Mouse (Mus musculus) embryonic facial prominence, embryonic 11.5 days (tissue): ENCODE data around the gene Hamp. TPM values are rescaled to one million over a fixed set of nuclear protein-coding genes. Genes with fewer than 3 reads are reported as not detected.

Experiments
- ATAC-seq: fragments of 200-750 bp; cut with Nextera tagmentation; replicated peaks from 2 replicates; pipeline ENCODE4 v1.8.0; 2017; ENCODE audit warnings: low read depth; ENCODE audit not compliant: insufficient number of reproducible peaks, low FRiP score, low TSS enrichment
- DNase-seq: peaks from one replicate; pipeline ENCODE4 v3.0.0-alpha.2; 2015; ENCODE audit warnings: low spot score
- H3K27ac ChIP-seq: fragments of 300-500 bp; sonication (generic); replicated peaks from 2 replicates; pipeline ENCODE4 v1.5.1; 2014; ENCODE audit warnings: mild to moderate bottlenecking, low read depth, low read length, control low read depth
- H3K27me3 ChIP-seq: fragments of 300-500 bp; sonication (generic); 2 replicates; pipeline ENCODE4 v1.6.1; 2014; ENCODE audit warnings: mild to moderate bottlenecking, low read length, moderate library complexity, mixed read lengths; ENCODE audit not compliant: control insufficient read depth, insufficient read depth
- H3K36me3 ChIP-seq: fragments of 300-500 bp; sonication (generic); replicated peaks from 2 replicates; pipeline ENCODE4 v1.6.1; 2014; ENCODE audit warnings: low read depth, mild to moderate bottlenecking, low read length, moderate library complexity, mixed read lengths; ENCODE audit not compliant: control insufficient read depth, insufficient read depth
- H3K4me1 ChIP-seq: fragments of 300-500 bp; sonication (generic); 2 replicates; pipeline ENCODE4 v1.6.1; 2014; ENCODE audit warnings: low read length, mixed read lengths; ENCODE audit not compliant: control insufficient read depth, insufficient read depth
- H3K4me2 ChIP-seq: fragments of 300-500 bp; sonication (generic); 2 replicates; pipeline ENCODE4 v1.6.1; 2014; ENCODE audit warnings: low read depth, mild to moderate bottlenecking, control low read depth, low read length, moderate library complexity
- H3K4me3 ChIP-seq: fragments of 300-500 bp; sonication (generic); 2 replicates; pipeline ENCODE4 v1.5.1; 2014; ENCODE audit warnings: low read depth, low read length, control low read depth
- H3K9ac ChIP-seq: fragments of 300-500 bp; sonication (generic); replicated peaks from 2 replicates; pipeline ENCODE4 v1.6.1; 2014; ENCODE audit warnings: mild to moderate bottlenecking, control low read depth, low read length
- H3K9me3 ChIP-seq: fragments of 300-500 bp; sonication (generic); replicated peaks from 2 replicates; pipeline ENCODE4 v1.6.1; 2016; ENCODE audit warnings: mild to moderate bottlenecking, low read length, inconsistent platforms, mixed read lengths; ENCODE audit not compliant: control insufficient read depth
- WGBS: fragments of 180-500 bp; shearing (Covaris S2); extraction: QIAGEN DNeasy Blood & Tissue Kit; methylation state at CpG from one replicate; pipeline ENCODE4 v1.1.7; 2014; 5-methylcytosine and 5-hydroxymethylcytosine counted together
- polyA plus RNA-seq: library from polyadenylated mRNA; unstranded; fragments of >200 nt; fragmentation: Nextera tagmentation; extraction: Ambion mirVana; gene quantifications from 2 replicates; pipeline ENCODE4 v1.2.1, GENCODE M21; 2014

The Hamp gene
- polyA plus RNA-seq, 1 experiment from 2014 or later: not detected

GRCm38 (mm10) chr7:30972426-30973250 lies 28.8 kb upstream of the Hamp start:
- WGBS: 4% methylated on average over 41 of the region's 41 CpGs
- no peaks in the 10 kb centered on the region for H3K4me1 ChIP-seq
- peak overlapping the region; percentile 59 for H3K4me2 ChIP-seq
- H3K36me3 ChIP-seq: no peaks in the 10 kb centered on the region
- no peak overlapping the region for H3K27ac ChIP-seq
- peaks cover 20% of the 10 kb centered on the region for H3K27me3 ChIP-seq
- no peaks in the 10 kb centered on the region for H3K9me3 ChIP-seq
- 0 out of 2 replicates have a peak, but pooled peaks have one; percentile 4 for ATAC-seq
- peak overlapping the region; percentile 53 for H3K9ac ChIP-seq
- H3K4me3 ChIP-seq: peak overlapping the region; percentile 39
- DNase-seq: no peak

DNA sequence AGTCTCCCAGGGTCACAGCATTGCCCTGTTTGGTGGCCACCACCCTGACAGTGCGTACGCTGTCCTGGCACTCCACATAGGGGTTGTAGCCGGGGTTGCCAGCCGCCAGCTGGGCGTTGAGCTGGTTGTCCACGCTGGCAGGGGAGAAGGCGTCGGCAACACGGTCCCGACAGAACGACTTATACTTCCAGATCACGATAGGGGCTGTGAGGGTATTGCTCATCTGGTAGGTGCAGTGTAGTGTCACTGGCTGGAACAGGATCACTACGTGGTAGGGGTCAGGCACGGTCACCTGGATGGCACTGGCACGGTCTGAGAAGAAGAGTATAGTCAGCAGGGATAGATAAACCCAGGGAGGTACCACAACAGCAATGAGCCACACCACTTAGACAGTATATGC lies 28.1 kb upstream of the Hamp start:
- peak overlapping the region; percentile 39; the same call in 1 of the 2 replicates for H3K4me3 ChIP-seq

DNA sequence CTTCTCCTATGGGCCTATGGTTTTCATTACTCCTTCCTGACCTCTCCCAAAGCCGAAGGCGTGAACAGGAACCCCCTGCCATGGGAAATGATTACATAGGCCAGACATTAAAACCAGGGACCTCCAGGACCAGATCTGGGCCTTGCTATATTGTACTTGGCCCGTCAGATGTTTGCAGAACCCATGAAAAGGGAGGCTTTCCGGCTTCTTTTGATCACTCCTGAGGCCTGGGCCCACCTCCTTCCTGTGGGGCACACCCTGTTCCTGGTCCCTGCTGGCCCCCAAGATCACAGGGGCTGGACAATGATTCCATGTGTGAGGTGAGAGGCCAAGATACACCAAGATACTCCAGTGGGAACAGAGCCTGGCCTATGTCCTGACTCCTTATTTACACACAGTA lies 25.3 kb upstream of the Hamp start:
- H3K9me3 ChIP-seq: no peaks in the 10 kb centered on the region
- no peak for DNase-seq
- H3K4me2 ChIP-seq: no peak overlapping the region
- peaks cover 20% of the 10 kb centered on the region for H3K27me3 ChIP-seq
- WGBS: 70% methylated on average over 4 of the region's 4 CpGs
- H3K4me1 ChIP-seq: no peaks in the 10 kb centered on the region
- no peak overlapping the region for H3K27ac ChIP-seq
- no peak overlapping the region for H3K4me3 ChIP-seq
- H3K36me3 ChIP-seq: no peaks in the 10 kb centered on the region
- no peak overlapping the region for H3K9ac ChIP-seq
- ATAC-seq: no peak

More for the DNA sequence above, 28.1 kb upstream of the Hamp start:
- 91% methylated on average over 15 of the region's 15 CpGs for WGBS
- ATAC-seq (no peak), DNase-seq (no peak)
- Histone ChIP-seq H3K27ac (no peak overlapping the region), H3K4me1 (no peaks in the 10 kb centered on the region), H3K4me2 (no peak overlapping the region), H3K27me3 (peaks cover 20% of the 10 kb centered on the region), H3K9me3 (no peaks in the 10 kb centered on the region), H3K9ac (no peak overlapping the region), H3K36me3 (no peaks in the 10 kb centered on the region)

GRCm38 (mm10) chr7:30968611-30969010 lies 24.8 kb upstream of the Hamp start:
- DNase-seq (no peak), ATAC-seq (no peak)
- Histone ChIP-seq H3K27ac (no peak overlapping the region), H3K9ac (no peak overlapping the region), H3K4me2 (no peak overlapping the region), H3K27me3 (peaks cover 20% of the 10 kb centered on the region), H3K4me1 (no peaks in the 10 kb centered on the region), H3K9me3 (no peaks in the 10 kb centered on the region), H3K36me3 (no peaks in the 10 kb centered on the region), H3K4me3 (no peak overlapping the region)
- 96% methylated on average over 8 of the region's 8 CpGs for WGBS

- Histone ChIP-seq H3K4me3 (no peak overlapping the region), H3K4me1 (no peaks in the 10 kb centered on the region), H3K27me3 (peaks cover 1% of the 10 kb centered on the region; the same call in 1 of the 2 replicates), H3K9me3 (no peaks in the 10 kb centered on the region), H3K9ac (no peak overlapping the region), H3K27ac (no peak overlapping the region), H3K4me2 (no peak overlapping the region), H3K36me3 (no peaks in the 10 kb centered on the region)
- WGBS: 78% methylated on average over 3 of the region's 3 CpGs
- no peak for DNase-seq
- no peak for ATAC-seq
Measured at GRCm38 (mm10) chr7:30966657-30967056, 22.8 kb upstream of the Hamp start.

DNA sequence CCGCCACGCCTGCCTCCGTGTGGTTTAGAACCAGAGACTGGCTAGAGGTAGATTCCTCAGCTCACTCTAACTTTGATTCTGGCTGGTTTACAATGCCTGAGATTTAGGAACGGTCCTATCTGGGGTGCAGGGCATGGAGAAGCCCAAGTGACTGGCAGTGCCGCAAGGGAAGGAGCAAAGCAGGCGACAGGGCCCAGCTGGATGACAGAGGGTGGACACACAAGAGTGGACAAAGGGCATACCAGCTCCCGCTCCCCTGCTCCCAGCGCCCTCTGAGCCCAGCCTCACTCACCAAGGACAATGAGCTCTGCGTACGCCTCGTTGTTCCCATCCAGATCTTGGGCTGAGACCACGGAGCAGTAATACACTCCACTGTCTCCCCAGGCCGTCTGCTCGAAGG lies 21.8 kb upstream of the Hamp start:
- H3K9ac ChIP-seq: no peak overlapping the region
- H3K36me3 ChIP-seq: no peaks in the 10 kb centered on the region
- no peaks in the 10 kb centered on the region for H3K9me3 ChIP-seq
- no peak overlapping the region for H3K4me3 ChIP-seq
- no peak for ATAC-seq
- H3K27ac ChIP-seq: no peak overlapping the region
- WGBS: 76% methylated on average over 14 of the region's 14 CpGs
- no peaks in the 10 kb centered on the region for H3K27me3 ChIP-seq
- H3K4me2 ChIP-seq: no peak overlapping the region
- no peak for DNase-seq
- no peaks in the 10 kb centered on the region for H3K4me1 ChIP-seq

GRCm38 (mm10) chr7:30964366-30964765 lies 20.5 kb upstream of the Hamp start:
- Histone ChIP-seq H3K9me3 (no peaks in the 10 kb centered on the region), H3K4me2 (no peak overlapping the region), H3K36me3 (no peaks in the 10 kb centered on the region), H3K4me1 (no peaks in the 10 kb centered on the region), H3K27ac (no peak overlapping the region), H3K27me3 (no peaks in the 10 kb centered on the region), H3K9ac (no peak overlapping the region), H3K4me3 (no peak overlapping the region)
- 84% methylated on average over 7 of the region's 7 CpGs for WGBS
- no peak for ATAC-seq
- DNase-seq: no peak

DNA sequence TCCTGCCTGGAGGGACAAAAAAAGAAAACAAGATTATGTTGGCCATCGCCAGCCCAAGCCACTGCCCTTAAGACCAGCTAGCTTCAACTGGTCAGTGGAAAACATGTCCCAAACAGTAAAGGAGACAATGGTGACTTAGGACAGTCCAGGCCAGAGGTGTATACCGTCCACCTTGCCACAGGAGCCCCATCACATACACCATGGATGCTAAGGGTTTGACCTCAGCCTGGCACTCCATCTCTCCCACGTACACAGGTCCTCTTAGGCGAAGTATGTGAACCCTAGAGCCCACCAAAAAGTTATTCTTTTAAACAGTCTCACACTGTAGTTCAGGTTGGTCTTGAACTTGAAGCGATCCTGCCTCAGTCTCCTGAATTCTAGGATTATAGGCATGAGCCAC lies 19.0 kb upstream of the Hamp start:
- ATAC-seq: no peak
- H3K36me3 ChIP-seq: no peaks in the 10 kb centered on the region; the same call in 1 of the 2 replicates
- WGBS: 88% methylated on average over 5 of the region's 5 CpGs
- no peaks in the 10 kb centered on the region for H3K4me1 ChIP-seq
- DNase-seq: no peak
- H3K9ac ChIP-seq: no peak overlapping the region
- no peak overlapping the region for H3K4me2 ChIP-seq
- no peaks in the 10 kb centered on the region for H3K27me3 ChIP-seq
- H3K9me3 ChIP-seq: no peaks in the 10 kb centered on the region
- no peak overlapping the region for H3K27ac ChIP-seq
- no peak overlapping the region for H3K4me3 ChIP-seq
